Mouse (Mus musculus) 3T3-L1 (cell line): ENCODE measurements at regions not wholly inside any gene's neighbourhood (a gene's known extent, or its start where the extent isn't known, plus 50 kb on each side); places are given as distances from the start of the nearest gene placed in this dataset.

Experiments used
- DNase-seq: peaks from one replicate; pipeline ENCODE4 v3.0.0-alpha.2; 2015; ENCODE audit warnings: low read depth, low spot score

DNA sequence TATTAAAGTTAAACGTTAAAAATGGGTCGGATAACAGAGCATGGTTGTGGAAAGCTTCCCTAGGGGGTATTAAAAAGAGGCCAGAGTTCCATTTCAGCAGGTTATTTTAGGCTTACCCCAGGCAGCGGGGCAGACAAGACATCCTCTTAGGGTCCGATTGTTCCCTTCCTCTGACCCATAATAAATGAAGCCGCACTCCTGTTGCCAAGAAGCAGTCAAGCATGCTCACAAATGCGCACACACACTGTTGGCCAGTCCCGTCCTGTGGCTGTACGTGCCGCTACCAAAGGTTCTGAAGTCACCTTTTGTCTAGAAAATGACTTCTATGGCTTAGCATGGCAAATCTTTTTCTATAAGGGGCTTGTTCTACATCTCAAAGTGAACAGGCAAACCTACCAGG, 146.8 kb upstream of the Mdm1 start:
- DNase-seq: no peak

DNA sequence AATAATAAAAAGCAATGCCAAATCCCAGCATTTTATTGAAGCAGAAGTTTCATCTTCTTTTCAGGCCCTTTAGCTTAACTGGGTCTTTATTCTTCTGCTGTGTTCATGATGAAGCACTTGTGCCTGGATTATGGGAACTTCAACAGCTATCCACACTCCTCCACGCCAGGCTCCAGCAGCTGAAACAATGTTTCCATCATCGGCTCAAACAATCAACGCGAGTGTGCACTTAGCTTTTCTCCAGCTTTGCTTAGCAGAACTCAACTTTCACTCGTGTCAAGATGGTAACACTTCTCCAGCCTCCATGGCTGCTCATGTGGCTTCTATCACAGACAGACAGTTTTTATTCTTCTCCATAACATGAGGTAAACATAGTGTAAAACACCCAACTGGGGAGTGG, 143.8 kb upstream of the Mdm1 start:
- DNase-seq: no peak

DNA sequence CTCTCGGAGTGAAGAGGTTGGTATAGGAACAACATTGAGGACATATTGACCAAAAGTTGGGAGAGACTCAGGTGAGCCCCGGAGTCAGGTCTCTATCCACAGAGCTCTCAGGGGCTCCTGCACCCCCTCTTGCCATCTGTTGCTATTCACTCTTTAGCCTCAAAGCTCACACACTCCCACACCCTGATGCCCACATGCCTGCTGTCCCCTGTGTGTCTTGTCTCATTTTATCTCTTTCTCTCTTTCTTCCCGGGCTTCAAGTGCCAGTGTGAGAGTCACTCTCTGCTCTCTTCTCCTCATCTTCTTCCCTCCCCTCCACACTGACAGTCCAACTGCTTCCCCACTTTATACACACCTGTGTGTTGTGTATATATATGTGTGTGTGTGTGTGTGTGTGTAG, 141.0 kb upstream of the Mdm1 start:
- no peak for DNase-seq

DNA sequence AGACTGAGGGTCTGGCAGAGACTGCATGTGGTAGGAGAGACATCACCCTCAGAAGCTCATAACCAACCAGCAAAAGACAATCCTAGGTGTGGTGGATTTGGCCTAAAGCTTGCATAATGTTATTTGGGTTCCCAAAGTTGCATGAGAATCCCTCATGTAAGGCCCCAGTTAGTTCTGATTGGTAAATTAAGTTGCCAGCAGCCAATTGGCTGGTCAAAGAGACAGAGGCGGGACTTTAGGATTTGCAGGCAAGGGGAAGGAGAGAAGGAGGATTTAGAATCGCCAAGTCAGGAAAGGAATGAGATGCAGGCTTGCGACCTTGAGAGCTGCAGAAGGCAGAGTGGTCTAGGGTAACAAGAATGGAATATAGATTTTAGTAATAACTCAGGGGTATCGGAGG, 140.1 kb upstream of the Mdm1 start:
- no peak for DNase-seq

DNA sequence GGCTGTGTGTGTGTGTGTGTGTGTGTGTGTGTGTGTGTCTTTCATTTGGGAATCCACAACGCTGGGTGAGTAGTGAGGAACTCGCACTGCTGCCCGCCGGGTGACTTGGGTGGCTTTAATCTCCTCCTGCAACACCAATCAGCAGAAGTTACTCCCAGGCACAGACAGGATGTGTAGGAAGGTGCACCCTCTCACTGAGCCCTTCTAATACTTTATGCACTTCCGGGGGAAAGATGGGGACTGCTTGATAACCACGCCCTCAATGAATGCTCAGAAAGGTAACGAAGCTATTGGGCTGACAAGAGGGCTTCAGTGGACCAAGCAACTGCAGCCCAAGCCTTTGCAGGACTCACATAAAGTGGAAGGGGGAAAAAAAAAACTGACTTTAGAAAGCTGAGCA, 139.6 kb upstream of the Mdm1 start:
- DNase-seq: no peak

DNA sequence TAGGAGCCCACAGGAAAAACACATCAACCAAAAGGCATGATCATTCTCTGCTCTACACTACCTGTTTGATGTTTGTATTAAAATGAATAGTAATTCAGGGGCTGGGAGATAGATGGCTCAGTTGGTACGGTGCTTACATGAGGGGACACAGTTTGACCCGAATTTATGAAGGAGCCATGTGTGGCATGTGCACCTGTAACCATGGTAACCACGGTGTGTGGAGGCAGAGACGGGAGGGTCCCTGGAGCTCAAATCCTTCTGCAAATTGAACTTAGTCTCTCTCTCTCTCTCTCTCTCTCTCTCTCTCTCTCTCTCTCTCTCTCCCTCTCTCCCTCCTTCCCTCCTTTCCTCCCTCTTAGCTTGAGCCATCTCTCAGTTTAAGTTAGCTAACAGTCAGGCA, 139.1 kb upstream of the Mdm1 start:
- DNase-seq: no peak

- no peak for DNase-seq
These were observed 138.4 kb upstream of the Mdm1 start for GRCm38 (mm10) chr10:118003179-118003578.

DNA sequence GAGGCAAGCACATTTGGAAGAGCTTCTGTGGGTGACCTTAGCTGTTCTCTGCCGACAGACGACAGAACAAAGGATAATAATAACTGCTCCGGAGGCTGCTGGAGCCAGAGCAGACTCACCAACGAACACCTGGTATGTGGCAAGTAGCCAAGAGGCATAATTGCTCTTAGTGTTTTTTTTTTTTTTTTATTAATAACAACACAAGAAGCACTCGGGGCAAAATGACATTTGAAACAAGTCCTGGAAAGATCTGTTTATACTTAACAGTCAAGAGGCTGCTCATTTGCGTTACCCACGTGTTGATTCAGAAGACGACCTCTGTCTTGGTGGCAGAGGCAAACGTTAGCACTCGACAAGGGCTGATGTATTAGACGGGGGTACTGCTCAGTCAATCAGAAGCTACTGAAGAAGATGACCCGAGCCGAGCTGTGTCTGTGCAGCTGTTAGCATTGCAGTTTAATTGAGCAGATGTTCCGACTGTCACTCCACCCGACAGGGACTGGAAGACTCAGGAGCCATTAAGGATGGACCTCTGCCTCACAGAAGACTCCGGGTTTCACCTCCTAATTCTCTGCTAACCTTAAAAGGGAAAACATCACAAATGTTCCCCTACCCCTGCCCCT, 137.8 kb upstream of the Mdm1 start:
- DNase-seq: no peak

DNA sequence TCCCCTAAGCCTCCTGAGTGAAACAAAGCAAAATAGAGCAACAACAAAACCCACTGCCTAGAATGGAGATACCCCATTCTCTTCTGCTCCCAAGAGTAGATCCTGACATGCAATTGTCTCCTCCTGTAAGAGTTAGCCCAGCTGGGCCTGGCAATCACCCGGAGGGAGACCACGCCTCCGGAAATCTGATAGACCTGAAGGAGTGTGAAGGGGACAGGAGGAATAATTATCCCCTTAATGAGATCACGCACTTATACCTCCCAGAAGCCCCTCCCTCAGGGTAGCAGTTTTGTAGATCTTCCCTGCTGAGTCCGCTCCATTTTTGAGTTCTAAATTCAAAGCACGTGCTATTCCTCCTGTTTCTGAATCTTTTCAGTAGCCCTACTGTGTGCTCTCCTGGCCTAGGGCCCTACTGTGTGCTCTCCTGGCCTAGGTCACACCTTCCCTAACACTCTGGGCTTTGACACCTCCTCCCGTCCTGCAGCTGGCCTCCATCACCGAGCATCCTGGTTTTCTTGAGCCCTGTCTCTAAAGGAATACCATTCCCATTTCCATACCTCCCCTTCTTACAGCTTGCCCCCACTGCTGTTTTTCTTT, 137.2 kb upstream of the Mdm1 start:
- DNase-seq: no peak

GRCm38 (mm10) chr10:118006827-118007550, 134.6 kb upstream of the Mdm1 start:
- no peak for DNase-seq

- no peak for DNase-seq
These were observed 133.8 kb upstream of the Mdm1 start for GRCm38 (mm10) chr10:118007846-118008245.

DNA sequence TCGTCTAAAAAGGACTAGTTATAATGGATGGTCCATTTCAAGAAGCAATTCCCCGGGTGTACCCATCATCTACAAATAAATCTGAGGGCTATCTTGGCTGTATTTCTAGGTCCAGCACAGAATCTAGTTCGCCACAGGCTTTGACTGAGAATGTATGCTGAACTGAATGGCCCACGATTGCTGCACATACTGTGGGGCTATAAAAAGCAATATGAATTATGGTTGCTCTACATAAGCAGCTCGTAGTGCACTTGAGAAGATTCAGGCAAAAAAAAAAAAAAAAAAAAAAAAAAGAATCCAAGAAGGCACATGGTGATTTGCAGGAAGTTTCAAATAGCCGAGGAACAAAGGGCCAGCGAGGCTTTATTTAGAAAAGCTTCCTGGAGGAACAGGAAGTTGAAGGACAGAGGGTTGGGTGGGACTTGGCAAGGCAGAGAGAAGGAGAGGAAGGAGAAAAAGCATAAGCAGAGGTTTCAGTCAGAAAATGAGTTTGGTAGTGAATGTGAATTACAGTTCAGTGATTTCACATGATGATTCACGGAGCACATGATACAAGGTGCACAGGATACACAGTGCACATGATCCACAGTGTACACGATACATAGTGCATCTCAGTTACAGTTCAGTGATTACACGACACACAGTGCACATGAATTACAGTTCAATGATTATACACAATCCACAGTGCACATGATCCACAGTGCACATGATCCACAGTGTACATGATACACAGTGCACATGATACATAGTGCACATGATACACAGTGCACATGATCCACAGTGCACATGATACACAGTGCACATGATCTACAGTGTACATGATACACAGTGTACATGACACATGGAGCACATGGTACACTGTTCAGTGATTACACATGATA, 129.7 kb upstream of the Mdm1 start:
- DNase-seq: no peak

DNA sequence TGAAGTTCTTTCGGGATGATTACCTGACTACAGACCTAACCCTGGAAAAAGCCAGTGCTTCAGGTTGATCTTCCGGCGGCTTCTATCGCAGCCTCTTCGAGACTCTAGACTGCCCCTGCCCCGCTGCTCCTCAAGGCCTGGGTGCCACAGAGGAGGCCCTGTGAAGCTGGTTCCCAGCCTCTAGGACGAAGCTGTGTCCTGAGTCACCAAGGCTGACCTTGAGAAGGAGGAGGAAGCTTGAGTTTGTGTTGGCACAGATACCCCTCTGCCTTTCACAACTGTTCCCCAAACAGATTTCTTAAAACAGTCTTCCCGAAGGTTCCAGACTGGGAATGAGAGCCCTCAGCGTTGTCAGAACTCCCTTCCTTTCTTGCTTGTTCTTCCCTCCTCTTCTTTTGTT, 112.8 kb upstream of the Mdm1 start:
- no peak for DNase-seq

DNA sequence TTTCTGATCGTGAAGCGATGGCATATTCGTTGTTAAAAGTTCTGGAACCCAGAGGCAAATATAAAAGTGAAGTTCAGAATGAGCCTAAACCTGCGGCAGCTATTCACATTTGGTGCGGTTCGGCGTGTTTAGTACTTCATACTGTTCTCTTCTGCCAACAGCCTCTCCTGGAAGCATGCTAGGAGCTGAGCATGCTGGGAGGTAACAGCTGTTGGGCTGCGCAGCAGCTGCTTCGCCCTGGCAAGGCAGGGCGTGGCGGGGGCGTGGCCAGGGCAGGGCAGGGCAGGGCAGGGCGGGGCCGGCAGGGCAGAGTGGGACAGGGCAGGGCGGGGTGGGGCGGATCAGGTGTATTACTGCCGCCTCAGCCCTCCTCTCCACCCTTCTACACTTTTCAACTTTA, 107.2 kb upstream of the Mdm1 start:
- DNase-seq: no peak

GRCm38 (mm10) chr10:118035035-118035434, 106.6 kb upstream of the Mdm1 start:
- no peak for DNase-seq

GRCm38 (mm10) chr10:118038465-118038864, 103.1 kb upstream of the Mdm1 start:
- DNase-seq: no peak

DNA sequence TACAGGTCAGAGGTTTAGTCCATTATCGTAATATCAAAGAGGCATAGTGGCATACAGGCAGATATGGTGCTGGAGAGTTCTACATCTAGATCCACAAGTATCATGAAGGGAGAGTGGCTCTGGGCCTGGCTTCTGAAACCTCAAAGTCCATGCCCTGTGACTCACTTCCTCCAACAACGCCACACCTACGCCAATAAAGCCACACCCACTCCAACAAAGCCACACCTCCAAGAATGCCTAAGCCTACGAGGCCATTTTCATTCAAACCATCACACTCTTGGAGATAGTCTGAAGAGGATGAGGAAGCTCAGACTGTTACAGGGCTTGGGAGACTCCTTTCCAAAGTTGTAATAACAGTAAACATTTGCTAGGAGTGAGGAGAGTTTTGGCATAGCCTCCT, 102.6 kb upstream of the Mdm1 start:
- DNase-seq: peak; percentile 49

DNA sequence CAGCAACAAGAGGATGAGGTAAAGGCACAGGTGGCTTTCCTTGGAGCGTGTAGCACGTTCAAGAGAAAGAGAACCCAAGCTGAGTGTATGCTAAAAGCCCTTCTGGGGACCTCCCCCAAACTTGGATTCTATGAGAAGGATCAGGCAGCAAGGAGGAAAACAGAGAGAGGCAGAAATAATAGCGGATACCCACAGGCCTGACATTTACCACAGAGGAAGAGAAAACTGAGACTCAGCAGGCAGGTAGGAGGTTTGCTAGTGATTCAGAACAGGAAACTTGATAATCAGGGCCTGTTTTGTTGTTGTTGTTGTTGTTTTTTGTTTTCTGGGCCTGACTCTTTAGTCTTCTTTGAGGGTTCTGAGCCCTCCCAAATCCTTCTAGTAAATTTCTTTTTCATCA, 100.5 kb upstream of the Mdm1 start:
- no peak for DNase-seq

GRCm38 (mm10) chr10:118043761-118044160, 97.8 kb upstream of the Mdm1 start:
- DNase-seq: no peak

- DNase-seq: no peak
These were observed 96.8 kb upstream of the Mdm1 start for GRCm38 (mm10) chr10:118044840-118045239.

GRCm38 (mm10) chr10:118045427-118045826, 96.2 kb upstream of the Mdm1 start:
- DNase-seq: no peak

DNA sequence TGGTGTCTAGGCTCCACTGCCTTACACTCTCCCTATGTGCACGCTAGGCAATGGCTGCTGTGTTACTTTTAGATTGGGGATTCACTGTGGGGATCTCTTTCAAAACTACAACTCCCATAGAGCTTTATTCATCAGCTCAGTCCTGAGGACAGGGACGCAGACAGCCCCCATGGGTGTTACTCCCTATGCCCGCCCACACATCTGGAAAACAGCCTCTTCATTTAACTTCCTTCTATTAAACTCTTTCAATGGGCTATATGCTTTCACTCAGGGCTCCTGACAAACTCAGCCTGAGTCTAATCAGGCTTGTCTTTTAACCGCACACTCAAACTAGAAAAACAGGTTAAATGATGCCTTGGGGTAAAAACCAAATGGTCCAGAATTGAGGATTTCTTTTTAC, 95.3 kb upstream of the Mdm1 start:
- no peak for DNase-seq
